ENCODE assay signal across 25 mouse cellular contexts in genomic region chr3:133574969-133575368, GRCm38 (mm10). TPM values are rescaled to one million over a fixed set of nuclear protein-coding genes. Genes with fewer than 3 reads are reported as not detected.
DNase-seq lines count a peak whose midpoint lies in the region; ATAC-seq and TF ChIP-seq lines count a peak whose summit lies in the region.
"Had no signal": no experiment of that assay in that cellular context is flagged by ENCODE, and none has a peak within 500 bp of the region (broad histone marks: within the 10 kb centered on the region; RNA-seq: fewer than 3 reads in every experiment).

No protein-coding gene starts in this region.

- no peak for TF ChIP-seq CTCF in CH12.LX (conservative IDR thresholded peaks at IDR 0.05 in 1 of 2, IDR thresholded peaks at IDR 0.05 in 1 of 2; ENCODE audit: low read depth in 2 of 2, low read length in 2 of 2)
- TF ChIP-seq CTCF in liver, postnatal 0 days (IDR thresholded peaks at IDR 0.05; ENCODE audit: low read depth): no peak

- H3K9me3 ChIP-seq in CH12.LX (replicated peaks; ENCODE audit: low read length): peaks cover 2% of the 10 kb centered on the region
- H3K9me3 ChIP-seq in liver, postnatal 0 days (ENCODE audit: low read length): no peaks in the 10 kb centered on the region
- H3K9me3 ChIP-seq: embryonic facial prominence, embryonic 13.5 days; embryonic facial prominence, embryonic 15.5 days; forebrain, embryonic 10.5 days; forebrain, embryonic 12.5 days had no signal

- H3K36me3 ChIP-seq in CH12.LX (replicated peaks in 1 of 2; ENCODE audit: control insufficient read depth in 1 of 2, insufficient read depth in 1 of 2, low read length in 1 of 2): no peaks in the 10 kb centered on the region
- H3K36me3 ChIP-seq in liver, postnatal 0 days (replicated peaks; ENCODE audit: insufficient read depth, low read length): no peaks in the 10 kb centered on the region
- H3K36me3 ChIP-seq: embryonic facial prominence, embryonic 13.5 days; embryonic facial prominence, embryonic 15.5 days; forebrain, embryonic 10.5 days; forebrain, embryonic 12.5 days had no signal

- TF ChIP-seq RAD21 in CH12.LX (IDR thresholded peaks at IDR 0.05; ENCODE audit: low read depth, low read length): no peak

- H3K4me1 ChIP-seq in CH12.LX (ENCODE audit: control insufficient read depth in 1 of 2, insufficient read depth in 2 of 2): peaks cover 15 to 39% of the 10 kb centered on the region in 2 experiments
- H3K4me1 ChIP-seq in liver, postnatal 0 days (ENCODE audit: insufficient read depth): no peaks in the 10 kb centered on the region
- H3K4me1 ChIP-seq: forebrain, embryonic 12.5 days had no signal

- no peak for TF ChIP-seq POLR2A in CH12.LX (IDR thresholded peaks at IDR 0.05; ENCODE audit: low read depth, low read length)

- dilution Hi-C loops in CH12.LX (cut with MboI; ENCODE audit: extremely low pct_ligation_motif_present, extremely low pct_unique_long_range_greater_than_20kb, low sequenced_read_pairs): no loop called here

- WGBS in liver, postnatal 0 days (ENCODE audit: insufficient replicate concordance): 62% methylated on average over 6 of the region's 6 CpGs

- DNase-seq in 416B (ENCODE audit: low read depth) (peak; percentile 23), CH12.LX (ENCODE audit: extremely low read depth) (no peak)
- DNase-seq in thymus, postnatal 0 days (ENCODE audit: low spot score): no peak
- DNase-seq in liver, postnatal 0 days: no peak
- DNase-seq: adrenal gland, adult 2 months; adrenal gland, postnatal 14 days; adrenal gland, postnatal 36 days; B cell, adult 2 months; cerebellum, adult 11-12 months; cerebellum, adult 2 months; cerebellum, adult 9-10 months; cerebellum, postnatal 10 days; cerebellum, postnatal 25 days; embryo, embryonic 11 days had no signal

- H3K9ac ChIP-seq in CH12.LX (ENCODE audit: insufficient read depth, low read depth): peak overlapping the region; percentile 10
- H3K9ac ChIP-seq in liver, postnatal 0 days (replicated peaks): no peak overlapping the region
- H3K9ac ChIP-seq: embryonic facial prominence, embryonic 13.5 days; embryonic facial prominence, embryonic 15.5 days; forebrain, embryonic 12.5 days had no signal

- TF ChIP-seq EP300 in CH12.LX (IDR thresholded peaks at IDR 0.05; ENCODE audit: low read length): no peak
- no peak for TF ChIP-seq EP300 in liver, postnatal 0 days (IDR thresholded peaks at IDR 0.05; ENCODE audit: low read depth)

- peak overlapping the region; percentile 57 for H3K4me2 ChIP-seq in CH12.LX (ENCODE audit: insufficient read depth, low read depth, poor library complexity, severe bottlenecking)
- H3K4me2 ChIP-seq in liver, postnatal 0 days (ENCODE audit: low read depth, low read length): no peak overlapping the region
- H3K4me2 ChIP-seq: embryonic facial prominence, embryonic 13.5 days; embryonic facial prominence, embryonic 15.5 days; forebrain, embryonic 12.5 days had no signal

- peak overlapping the region; percentile 48; the same call in 1 of the 2 replicates for H3K27ac ChIP-seq in CH12.LX (ENCODE audit: insufficient read depth, low read depth)
- no peak overlapping the region for H3K27ac ChIP-seq in liver, postnatal 0 days (ENCODE audit: low read depth)
- H3K27ac ChIP-seq: embryonic facial prominence, embryonic 13.5 days; embryonic facial prominence, embryonic 15.5 days; forebrain, embryonic 10.5 days; forebrain, embryonic 12.5 days had no signal

- in situ Hi-C loops in CH12.LX (cut with MboI; ENCODE audit: low pct_ligation_motif_present, low pct_unique_long_range_greater_than_20kb, low sequenced_read_pairs): loop anchor here (25.0 kb wide), 1 partner anchor 238 kb away; no protein-coding TSS in a partner anchor

- no peaks in the 10 kb centered on the region for H3K27me3 ChIP-seq in CH12.LX (replicated peaks)
- H3K27me3 ChIP-seq in liver, postnatal 0 days (ENCODE audit: insufficient read depth, low read length): no peaks in the 10 kb centered on the region
- H3K27me3 ChIP-seq: embryonic facial prominence, embryonic 13.5 days; embryonic facial prominence, embryonic 15.5 days; forebrain, embryonic 12.5 days had no signal

- H3K4me3 ChIP-seq in CH12.LX (replicated peaks in 1 of 3; ENCODE audit: low read depth in 2 of 3, low read length in 2 of 3, poor library complexity in 1 of 3): no peak overlapping the region
- H3K4me3 ChIP-seq in liver, postnatal 0 days (ENCODE audit: low read depth, low read length): no peak overlapping the region
- H3K4me3 ChIP-seq: embryonic facial prominence, embryonic 13.5 days; embryonic facial prominence, embryonic 15.5 days; forebrain, embryonic 10.5 days; forebrain, embryonic 12.5 days had no signal

- no peaks in the 10 kb centered on the region for H3K79me2 ChIP-seq in CH12.LX (replicated peaks; ENCODE audit: control insufficient read depth, extremely low read depth, insufficient read depth, poor library complexity, severe bottlenecking)

- peak; percentile 34; the same call in 1 of the 2 replicates for ATAC-seq in common myeloid progenitor, adult 5-6 weeks (replicated peaks; ENCODE audit: low read depth, poor library complexity, severe bottlenecking)
- ATAC-seq in megakaryocyte, adult 5-6 weeks (ENCODE audit: poor library complexity, severe bottlenecking): peak; percentile 56
- no peak for ATAC-seq in erythroid progenitor cell, adult 5-6 weeks (replicated peaks; ENCODE audit: low FRiP score, poor library complexity, severe bottlenecking)
- no peak for ATAC-seq in liver, postnatal 0 days
- no peak for ATAC-seq in erythroblast, adult 5-6 weeks (replicated peaks; ENCODE audit: low FRiP score, poor library complexity, severe bottlenecking)
- ATAC-seq: CD4-positive, CD25-positive, alpha-beta regulatory T cell, adult 4 months; forebrain, embryonic 14.5 days; forebrain, embryonic 16.5 days had no signal

TF ChIP-seq in CH12.LX, 34 proteins besides CTCF, POLR2A, EP300 and RAD21:
- TF ChIP-seq IRF4 (IDR thresholded peaks at IDR 0.05; ENCODE audit: low read depth, low read length) (no peak), HCFC1 (IDR thresholded peaks at IDR 0.05; ENCODE audit: low read depth, low read length) (no peak), TBP (conservative IDR thresholded peaks at IDR 0.05; ENCODE audit: low read depth, low read length) (0 out of 2 replicates have a peak, but pooled peaks have one; percentile 6), GABPA (IDR thresholded peaks at IDR 0.05; ENCODE audit: insufficient replicate concordance, low read depth, low read length) (no peak)

RNA-seq across cellular contexts. Expression of gene Tet2, which starts 30.0 kb away (rescaled TPM):
- total RNA-seq in CH12.LX (2012; rRNA removed) (59.1 and 78.5 TPM in 2 replicates), CH12.LX (2014; rRNA removed) (49.7 and 51.3 TPM in 2 replicates)
- polyA plus RNA-seq in CH12.LX (2012; ENCODE audit: insufficient read length, low read depth): 38.5 and 39.6 TPM in 2 replicates
- total RNA-seq in common myeloid progenitor, adult 5-6 weeks (2017): 42.6 and 51.5 TPM in 2 replicates
- total RNA-seq in megakaryocyte, adult 5-6 weeks (2015): 62.8 and 68.7 TPM in 2 replicates
- 68.7 and 85.7 TPM in 2 replicates for total RNA-seq in megakaryocyte, adult 5-6 weeks (2017)
- 6.2 and 10.4 TPM in 2 replicates for polyA plus RNA-seq in thymus, postnatal 0 days (2015; fragmentation: Nextera tagmentation; extraction: Ambion mirVana)
- 7.6 and 11.3 TPM in 2 replicates for total RNA-seq in erythroid progenitor cell, adult 5-6 weeks (2015; ENCODE audit: low replicate concordance)
- total RNA-seq in erythroid progenitor cell, adult 5-6 weeks (2017; ENCODE audit: low replicate concordance): 3.0 and 8.2 TPM in 2 replicates
- polyA plus RNA-seq in liver, postnatal 0 days (2015; fragmentation: Nextera tagmentation; extraction: Ambion mirVana): 3.9 and 4.3 TPM in 2 replicates
- total RNA-seq in erythroblast, adult 5-6 weeks (2015; ENCODE audit: low replicate concordance): 9.4 and 12.7 TPM in 2 replicates
- 8.9 and 19.7 TPM in 2 replicates for total RNA-seq in erythroblast, adult 5-6 weeks (2017; ENCODE audit: low replicate concordance)

Comparison
In these comparisons a context has a peak if more than half of its experiments do, and no peak if none do; other contexts are left out.
1. ATAC-seq: peak in common myeloid progenitor, adult 5-6 weeks (single experiment) and megakaryocyte, adult 5-6 weeks (single experiment); none in erythroid progenitor cell, adult 5-6 weeks (single experiment), liver, postnatal 0 days (single experiment) and erythroblast, adult 5-6 weeks (single experiment).